9 mouse cellular contexts compared by ENCODE assay signal in the genomic region with DNA sequence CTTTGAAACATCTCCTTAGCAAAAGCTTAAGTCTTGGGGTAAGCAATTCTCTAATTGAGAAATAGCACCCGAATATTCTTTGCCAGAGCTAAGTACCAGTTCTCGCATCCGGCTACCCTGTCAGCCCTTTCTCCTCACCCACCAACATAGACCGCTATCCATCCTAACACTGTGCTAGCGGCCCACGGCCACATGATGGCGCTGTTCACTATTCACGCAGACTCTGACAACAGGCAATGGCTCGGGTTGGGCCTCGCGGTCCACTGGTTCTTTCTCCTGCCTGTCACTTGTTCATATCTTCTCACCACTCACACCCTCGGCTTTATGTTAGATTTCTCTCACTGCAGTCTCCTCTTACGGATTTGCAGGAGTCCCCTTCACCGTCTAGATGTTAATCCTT. TPM values are rescaled to one million over a fixed set of nuclear protein-coding genes. Genes with fewer than 3 reads are reported as not detected.
DNase-seq lines count a peak whose midpoint lies in the region; ATAC-seq and TF ChIP-seq lines count a peak whose summit lies in the region.
"Had no signal": no experiment of that assay in that cellular context is flagged by ENCODE, and none has a peak within 500 bp of the region (broad histone marks: within the 10 kb centered on the region; RNA-seq: fewer than 3 reads in every experiment).

No protein-coding gene starts in this region.

- no peak overlapping the region for H3K27ac ChIP-seq in left cerebral cortex, adult 2 months
- no peak overlapping the region for H3K27ac ChIP-seq in cerebellum, adult 2 months (ENCODE audit: insufficient read depth, low read length)
- no peak overlapping the region for H3K27ac ChIP-seq in liver, postnatal 0 days (ENCODE audit: low read depth)
- no peak overlapping the region for H3K27ac ChIP-seq in small intestine, adult 2 months (ENCODE audit: insufficient read depth, low read depth, low read length)
- H3K27ac ChIP-seq: limb, embryonic 15.5 days had no signal

- TF ChIP-seq POLR2A in cerebellum, adult 2 months (IDR thresholded peaks at IDR 0.05; ENCODE audit: borderline replicate concordance, insufficient read depth, low read length), result no peak
- TF ChIP-seq POLR2A in small intestine, adult 2 months (IDR thresholded peaks at IDR 0.05; ENCODE audit: low read depth, low read length), result no peak

- WGBS in cerebellum, adult 2 months, result 46% methylated on average over 14 of the region's 14 CpGs
- WGBS in liver, postnatal 0 days (ENCODE audit: insufficient replicate concordance), result 47% methylated on average over 14 of the region's 14 CpGs
- 42% methylated on average over 14 of the region's 14 CpGs for WGBS in small intestine, adult 2 months

- no peaks in the 10 kb centered on the region for H3K27me3 ChIP-seq in cerebellum, adult 2 months (ENCODE audit: control insufficient read depth, insufficient read depth, low read length)
- no peaks in the 10 kb centered on the region for H3K27me3 ChIP-seq in liver, postnatal 0 days (ENCODE audit: insufficient read depth, low read length)
- H3K27me3 ChIP-seq in small intestine, adult 2 months (ENCODE audit: control insufficient read depth, insufficient read depth, low read length), result no peaks in the 10 kb centered on the region
- H3K27me3 ChIP-seq: limb, embryonic 15.5 days had no signal

- peak; percentile 58 for ATAC-seq in liver, postnatal 0 days

- no peaks in the 10 kb centered on the region; the same call in 1 of the 2 replicates for H3K4me1 ChIP-seq in cerebellum, adult 2 months (ENCODE audit: control insufficient read depth, insufficient read depth, low read length)
- H3K4me1 ChIP-seq in liver, postnatal 0 days (ENCODE audit: insufficient read depth), result no peaks in the 10 kb centered on the region
- no peaks in the 10 kb centered on the region for H3K4me1 ChIP-seq in small intestine, adult 2 months (ENCODE audit: control insufficient read depth, insufficient read depth, insufficient read length, low read length)
- H3K4me1 ChIP-seq: limb, embryonic 15.5 days had no signal

- peaks cover 10% of the 10 kb centered on the region; the same call in 1 of the 2 replicates for H3K36me3 ChIP-seq in liver, postnatal 0 days (replicated peaks; ENCODE audit: insufficient read depth, low read length)
- H3K36me3 ChIP-seq in small intestine, adult 2 months (ENCODE audit: control insufficient read depth, insufficient read depth, low read length), result no peaks in the 10 kb centered on the region
- H3K36me3 ChIP-seq: limb, embryonic 15.5 days had no signal

- intact Hi-C loops in left cerebral cortex, adult 2 months (cut with DNase I), result loop anchor here (5.0 kb wide), 1 partner anchor 214 kb away; no protein-coding TSS in a partner anchor
- intact Hi-C loops in left cerebral cortex, postnatal 36 days (cut with DNase I), result no loop called here
- intact Hi-C loops in heart, postnatal 10 days (cut with DNase I), result loop anchor here (2.0 kb wide), 1 partner anchor 217 kb away; no protein-coding TSS in a partner anchor

- DNase-seq in left cerebral cortex, adult 2 months (ENCODE audit: extremely low spot score in 1 of 2, low spot score in 2 of 2), result peak; percentile 15 to 18
- no peak for DNase-seq in left cerebral cortex, postnatal 36 days (ENCODE audit: low spot score in 2 of 2)
- peak; percentile 0 for DNase-seq in Muller cell, postnatal 12 days (ENCODE audit: inconsistent ontology term)
- DNase-seq in cerebellum, adult 2 months, result peak; percentile 39 to 54
- DNase-seq in heart, postnatal 10 days, result peak; percentile 32 to 69
- peak; percentile 71 for DNase-seq in liver, postnatal 0 days

- peak; percentile 58 for TF ChIP-seq CTCF in left cerebral cortex, adult 2 months (IDR thresholded peaks at IDR 0.05)
- TF ChIP-seq CTCF in cerebellum, adult 2 months (IDR thresholded peaks at IDR 0.05; ENCODE audit: borderline replicate concordance, insufficient read depth, low read depth, low read length), result peak; percentile 73
- TF ChIP-seq CTCF in liver, postnatal 0 days (IDR thresholded peaks at IDR 0.05; ENCODE audit: low read depth), result peak; percentile 84
- peak; percentile 71; the same call in 1 of the 2 replicates for TF ChIP-seq CTCF in small intestine, adult 2 months (IDR thresholded peaks at IDR 0.05; ENCODE audit: extremely low read depth, insufficient read length, insufficient replicate concordance, low read depth, low read length)

- H3K9me3 ChIP-seq in liver, postnatal 0 days (ENCODE audit: low read length), result peaks cover 2% of the 10 kb centered on the region; the same call in 1 of the 2 replicates
- H3K9me3 ChIP-seq: limb, embryonic 15.5 days had no signal

- H3K4me3 ChIP-seq in left cerebral cortex, adult 2 months, result no peak overlapping the region
- no peak overlapping the region for H3K4me3 ChIP-seq in cerebellum, adult 2 months (replicated peaks; ENCODE audit: insufficient read depth, low read depth, low read length)
- no peak overlapping the region for H3K4me3 ChIP-seq in liver, postnatal 0 days (ENCODE audit: low read depth, low read length)
- H3K4me3 ChIP-seq in small intestine, adult 2 months (ENCODE audit: low read depth, low read length), result no peak overlapping the region
- H3K4me3 ChIP-seq: erythroblast, embryonic 14.5 days; limb, embryonic 15.5 days had no signal

- H3K9ac ChIP-seq in liver, postnatal 0 days (replicated peaks), result no peak overlapping the region
- H3K9ac ChIP-seq: limb, embryonic 15.5 days had no signal

- no peak overlapping the region for H3K4me2 ChIP-seq in liver, postnatal 0 days (ENCODE audit: low read depth, low read length)
- H3K4me2 ChIP-seq: limb, embryonic 15.5 days had no signal

- TF ChIP-seq EP300 in liver, postnatal 0 days (IDR thresholded peaks at IDR 0.05; ENCODE audit: low read depth), result no peak

RNA-seq across cellular contexts. Expression of gene Pla2g12a, which starts 14.7 kb away (rescaled TPM):
- 10 to 100 TPM; 17.6 to 17.9 TPM for total RNA-seq in left cerebral cortex, adult 2 months (2021)
- 10 to 100 TPM; 16.1 to 17.6 TPM for total RNA-seq in left cerebral cortex, postnatal 36 days (2021)
- 30.8 and 32.3 TPM in 2 replicates for polyA plus RNA-seq in cerebellum, adult 2 months (2012; rRNA removed)
- total RNA-seq in heart, postnatal 10 days (2021), result 10 to 100 TPM; 21.3 to 29.8 TPM
- polyA plus RNA-seq in liver, postnatal 0 days (2015; fragmentation: Nextera tagmentation; extraction: Ambion mirVana), result 58.4 and 61.3 TPM in 2 replicates
- 32.2 and 36.1 TPM in 2 replicates for polyA plus RNA-seq in small intestine, adult 2 months (2012; rRNA removed)

RNA-seq across cellular contexts. Expression of gene Cfi, which starts 28.0 kb away (rescaled TPM):
- not detected for total RNA-seq in left cerebral cortex, adult 2 months (2021)
- not detected for total RNA-seq in left cerebral cortex, postnatal 36 days (2021)
- polyA plus RNA-seq in cerebellum, adult 2 months (2012; rRNA removed), result 0.06 and 0.15 TPM in 2 replicates
- 1 to 10 TPM; 1.2 to 1.3 TPM for total RNA-seq in heart, postnatal 10 days (2021)
- 444 and 454 TPM in 2 replicates for polyA plus RNA-seq in liver, postnatal 0 days (2015; fragmentation: Nextera tagmentation; extraction: Ambion mirVana)
- polyA plus RNA-seq in small intestine, adult 2 months (2012; rRNA removed), result 1.3 and 5.2 TPM in 2 replicates

RNA-seq across cellular contexts. Expression of gene Gar1, which starts 32.5 kb away (rescaled TPM):
- total RNA-seq in left cerebral cortex, adult 2 months (2021), result 10 to 100 TPM; 49.9 to 55.7 TPM
- 10 to 100 TPM; 40.5 to 46.1 TPM for total RNA-seq in left cerebral cortex, postnatal 36 days (2021)
- polyA plus RNA-seq in cerebellum, adult 2 months (2012; rRNA removed), result 33.8 and 38.3 TPM in 2 replicates
- 10 to 100 TPM; 25.5 to 29.4 TPM for total RNA-seq in heart, postnatal 10 days (2021)
- 23.2 and 25.7 TPM in 2 replicates for polyA plus RNA-seq in liver, postnatal 0 days (2015; fragmentation: Nextera tagmentation; extraction: Ambion mirVana)
- 3.6 and 10.5 TPM in 2 replicates for polyA plus RNA-seq in small intestine, adult 2 months (2012; rRNA removed)

RNA-seq across cellular contexts. Expression of gene Casp6, which starts 37.5 kb away (rescaled TPM):
- total RNA-seq in left cerebral cortex, adult 2 months (2021), result 1 to 10 TPM; 4.3 to 6.6 TPM
- 1 to 10 TPM; 4.1 TPM for total RNA-seq in left cerebral cortex, postnatal 36 days (2021)
- polyA plus RNA-seq in cerebellum, adult 2 months (2012; rRNA removed), result 6.7 and 8.0 TPM in 2 replicates
- 10 to 100 TPM; 19.5 to 25.3 TPM for total RNA-seq in heart, postnatal 10 days (2021)
- polyA plus RNA-seq in liver, postnatal 0 days (2015; fragmentation: Nextera tagmentation; extraction: Ambion mirVana), result 31.6 and 34.4 TPM in 2 replicates
- 168 and 203 TPM in 2 replicates for polyA plus RNA-seq in small intestine, adult 2 months (2012; rRNA removed)

RNA-seq across cellular contexts. Expression of gene Rrh, which starts 41.3 kb away (rescaled TPM):
- total RNA-seq in left cerebral cortex, adult 2 months (2021), result under 1 TPM; 0.57 to 0.96 TPM
- under 1 TPM; 0.76 to 0.97 TPM for total RNA-seq in left cerebral cortex, postnatal 36 days (2021)
- polyA plus RNA-seq in cerebellum, adult 2 months (2012; rRNA removed), result 0.77 and 0.79 TPM in 2 replicates
- under 1 TPM; 0.12 to 0.14 TPM for total RNA-seq in heart, postnatal 10 days (2021)
- not detected in 2 replicates for polyA plus RNA-seq in liver, postnatal 0 days (2015; fragmentation: Nextera tagmentation; extraction: Ambion mirVana)
- polyA plus RNA-seq in small intestine, adult 2 months (2012; rRNA removed), result not detected in 2 replicates
- polyA plus RNA-seq: erythroblast, embryonic 14.5 days had no signal

Comparison
In these comparisons a context has a peak if more than half of its experiments do, and no peak if none do; other contexts are left out.
1. DNase-seq: peak in left cerebral cortex, adult 2 months (2 of 2), Muller cell, postnatal 12 days (single experiment), cerebellum, adult 2 months (2 of 2), heart, postnatal 10 days (2 of 2) and liver, postnatal 0 days (single experiment); none in left cerebral cortex, postnatal 36 days (0 of 2).
2. Peak in every context shown above with its lines, with median percentiles within 50 percentile points of each other: CTCF ChIP-seq.